Comparison of ENCODE assay signal across 10 mouse cellular contexts in the genomic region with DNA sequence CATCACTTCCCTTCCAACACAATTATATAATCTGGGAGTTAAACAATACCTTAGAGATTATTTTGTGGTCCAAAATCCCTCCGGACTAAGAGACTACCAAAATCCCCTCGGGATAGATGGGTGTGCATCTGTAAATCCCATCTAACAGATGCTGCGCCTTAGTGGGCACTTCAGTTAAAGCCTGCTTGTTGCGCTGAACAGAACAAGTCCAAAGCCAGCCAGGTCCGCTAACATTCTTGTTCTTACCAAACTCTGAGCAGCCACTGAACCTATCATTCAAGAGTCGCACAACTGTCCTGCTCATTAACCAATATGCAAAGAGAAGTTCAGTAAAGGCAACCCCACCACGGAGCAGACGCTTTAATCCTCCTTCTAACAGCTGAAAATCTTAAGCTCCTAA. TPM values are rescaled to one million over a fixed set of nuclear protein-coding genes. Genes with fewer than 3 reads are reported as not detected.
A peak's percentile ranks its signal among the peaks of the same experiment; 100 is the strongest.
DNase-seq lines count a peak whose midpoint lies in the region; ATAC-seq and TF ChIP-seq lines count a peak whose summit lies in the region.
"Had no signal": no experiment of that assay in that cellular context is flagged by ENCODE, and none has a peak within 500 bp of the region (broad histone marks: within the 10 kb centered on the region; RNA-seq: fewer than 3 reads in every experiment).

No protein-coding gene starts in this region.

- H3K36me3 ChIP-seq in erythroblast, embryonic 14.5 days (ENCODE audit: control insufficient read depth): peaks cover 19% of the 10 kb centered on the region
- peaks cover 9 to 36% of the 10 kb centered on the region in 2 experiments for H3K36me3 ChIP-seq in CH12.LX (replicated peaks in 1 of 2; ENCODE audit: control insufficient read depth in 1 of 2, insufficient read depth in 1 of 2, low read length in 1 of 2)
- H3K36me3 ChIP-seq in forebrain, postnatal 0 days (ENCODE audit: insufficient read depth): 0 out of 2 replicates have a peak, but pooled peaks cover 6% of the 10 kb centered on the region
- peaks cover 23% of the 10 kb centered on the region for H3K36me3 ChIP-seq in liver, embryonic 13.5 days

- WGBS in forebrain, postnatal 0 days: 15% methylated on average over 8 of the region's 8 CpGs
- WGBS in liver, embryonic 13.5 days (ENCODE audit: insufficient replicate concordance): 60% methylated on average over 8 of the region's 8 CpGs

- H3K4me2 ChIP-seq in CH12.LX (ENCODE audit: insufficient read depth, low read depth, poor library complexity, severe bottlenecking): peak overlapping the region; percentile 95
- peak overlapping the region; percentile 73 for H3K4me2 ChIP-seq in forebrain, postnatal 0 days (ENCODE audit: low read depth)
- H3K4me2 ChIP-seq in liver, embryonic 13.5 days: peak overlapping the region; percentile 95

- H3K4me3 ChIP-seq in erythroblast, embryonic 14.5 days (replicated peaks): peak overlapping the region; percentile 94
- peak overlapping the region; percentile 33 to 87 (median 63) for H3K4me3 ChIP-seq in CH12.LX (replicated peaks in 1 of 3; ENCODE audit: low read depth in 2 of 3, low read length in 2 of 3, poor library complexity in 1 of 3)
- peak overlapping the region; percentile 97 for H3K4me3 ChIP-seq in forebrain, postnatal 0 days (ENCODE audit: low read depth, low read length)
- H3K4me3 ChIP-seq in liver, embryonic 13.5 days (replicated peaks): peak overlapping the region; percentile 95

- no peaks in the 10 kb centered on the region for H3K27me3 ChIP-seq in erythroblast, embryonic 14.5 days (ENCODE audit: control insufficient read depth)
- H3K27me3 ChIP-seq in CH12.LX (replicated peaks): no peaks in the 10 kb centered on the region
- H3K27me3 ChIP-seq in forebrain, postnatal 0 days (ENCODE audit: insufficient read depth, low read length): no peaks in the 10 kb centered on the region
- H3K27me3 ChIP-seq in liver, embryonic 13.5 days: no peaks in the 10 kb centered on the region

- no peak overlapping the region for H3K27ac ChIP-seq in CH12.LX (ENCODE audit: insufficient read depth, low read depth)
- H3K27ac ChIP-seq in forebrain, postnatal 0 days (ENCODE audit: low read depth, low read length): peak overlapping the region; percentile 98; the same call in 1 of the 2 replicates
- 0 out of 2 replicates have a peak overlapping the region, but pooled peaks have one; percentile 86 for H3K27ac ChIP-seq in liver, embryonic 13.5 days

- DNase-seq in CH12.LX (ENCODE audit: extremely low read depth): no peak
- DNase-seq in forebrain, postnatal 0 days: no peak
- DNase-seq in liver, embryonic 13.5 days: no peak
- no peak for DNase-seq in adrenal gland, postnatal 10 days
- no peak for DNase-seq in layer of hippocampus, adult 8-10 months (ENCODE audit: low spot score in 2 of 2)
- DNase-seq: kidney, postnatal 25 days had no signal

- H3K9me3 ChIP-seq in erythroblast, embryonic 14.5 days (ENCODE audit: control insufficient read depth, low read length): peaks cover 5% of the 10 kb centered on the region; the same call in 1 of the 2 replicates
- H3K9me3 ChIP-seq in CH12.LX (replicated peaks; ENCODE audit: low read length): peaks cover 7% of the 10 kb centered on the region
- no peaks in the 10 kb centered on the region for H3K9me3 ChIP-seq in forebrain, postnatal 0 days (ENCODE audit: low read length)
- no peaks in the 10 kb centered on the region for H3K9me3 ChIP-seq in liver, embryonic 13.5 days (replicated peaks)

- H3K9ac ChIP-seq in CH12.LX (ENCODE audit: insufficient read depth, low read depth): peak overlapping the region; percentile 67; the same call in 1 of the 2 replicates
- peak overlapping the region; percentile 99 for H3K9ac ChIP-seq in forebrain, postnatal 0 days
- H3K9ac ChIP-seq in liver, embryonic 13.5 days: peak overlapping the region; percentile 93; the same call in 1 of the 2 replicates

- TF ChIP-seq EP300 in CH12.LX (IDR thresholded peaks at IDR 0.05; ENCODE audit: low read length): no peak

- no peak for TF ChIP-seq RAD21 in CH12.LX (IDR thresholded peaks at IDR 0.05; ENCODE audit: low read depth, low read length)

- no peak for TF ChIP-seq CTCF in CH12.LX (conservative IDR thresholded peaks at IDR 0.05 in 1 of 2, IDR thresholded peaks at IDR 0.05 in 1 of 2; ENCODE audit: low read depth in 2 of 2, low read length in 2 of 2)
- no peak for TF ChIP-seq CTCF in forebrain, postnatal 0 days (IDR thresholded peaks at IDR 0.05; ENCODE audit: low read depth)

- TF ChIP-seq POLR2A in CH12.LX (IDR thresholded peaks at IDR 0.05; ENCODE audit: low read depth, low read length): no peak

- no peak for ATAC-seq in erythroblast, adult 5-6 weeks (replicated peaks; ENCODE audit: low FRiP score, poor library complexity, severe bottlenecking)
- ATAC-seq in forebrain, postnatal 0 days: no peak
- no peak for ATAC-seq in liver, embryonic 13.5 days (ENCODE audit: low read depth)
- ATAC-seq in megakaryocyte progenitor cell, adult 5-6 weeks (replicated peaks; ENCODE audit: poor library complexity): no peak

- dilution Hi-C loops in CH12.LX (cut with MboI; ENCODE audit: extremely low pct_ligation_motif_present, extremely low pct_unique_long_range_greater_than_20kb, low sequenced_read_pairs): no loop called here

- in situ Hi-C loops in CH12.LX (cut with MboI; ENCODE audit: low pct_ligation_motif_present, low pct_unique_long_range_greater_than_20kb, low sequenced_read_pairs): no loop called here

- peaks cover 58% of the 10 kb centered on the region for H3K79me2 ChIP-seq in CH12.LX (replicated peaks; ENCODE audit: control insufficient read depth, extremely low read depth, insufficient read depth, poor library complexity, severe bottlenecking)

- H3K4me1 ChIP-seq in erythroblast, embryonic 14.5 days (ENCODE audit: control insufficient read depth): peaks cover 53% of the 10 kb centered on the region
- peaks cover 5 to 31% of the 10 kb centered on the region in 2 experiments; a peak in 3 of 4 replicates for H3K4me1 ChIP-seq in CH12.LX (ENCODE audit: control insufficient read depth in 1 of 2, insufficient read depth in 2 of 2)
- peaks cover 6% of the 10 kb centered on the region for H3K4me1 ChIP-seq in forebrain, postnatal 0 days (ENCODE audit: insufficient read depth)
- H3K4me1 ChIP-seq in liver, embryonic 13.5 days (replicated peaks): peaks cover 57% of the 10 kb centered on the region

RNA-seq across cellular contexts. Expression of a gene that starts 2.1 kb away (rescaled TPM):
- polyA plus RNA-seq in erythroblast, embryonic 14.5 days (2012): 5.1 and 6.4 TPM in 2 replicates
- total RNA-seq in erythroblast, adult 5-6 weeks (2015; ENCODE audit: low replicate concordance): 16.9 and 23.6 TPM in 2 replicates
- total RNA-seq in erythroblast, adult 5-6 weeks (2017; ENCODE audit: low replicate concordance): 26.0 and 34.3 TPM in 2 replicates
- 69.2 and 81.9 TPM in 2 replicates for total RNA-seq in CH12.LX (2012; rRNA removed)
- 44.6 and 54.4 TPM in 2 replicates for total RNA-seq in CH12.LX (2014; rRNA removed)
- polyA plus RNA-seq in CH12.LX (2012; ENCODE audit: insufficient read length, low read depth): 58.3 and 64.5 TPM in 2 replicates
- 324 and 329 TPM in 2 replicates for total RNA-seq in forebrain, postnatal 0 days (2014; rRNA removed)
- polyA plus RNA-seq in forebrain, postnatal 0 days (2015; fragmentation: Nextera tagmentation; extraction: Ambion mirVana): 249 TPM in 2 replicates
- polyA plus RNA-seq in liver, embryonic 13.5 days (2015; fragmentation: Nextera tagmentation; extraction: Ambion mirVana): 31.3 and 33.9 TPM in 2 replicates
- total RNA-seq in megakaryocyte progenitor cell, adult 5-6 weeks (2015): 70.9 and 74.6 TPM in 2 replicates
- 171 and 186 TPM in 2 replicates for total RNA-seq in megakaryocyte progenitor cell, adult 5-6 weeks (2017)
- 100 to 1,000 TPM; 166 to 171 TPM for total RNA-seq in adrenal gland, postnatal 10 days (2021)
- total RNA-seq in layer of hippocampus, adult 8-10 months (2022): 100 to 1,000 TPM; 470 to 533 (median 501) TPM

RNA-seq across cellular contexts. Expression of a gene that starts 13.9 kb away (rescaled TPM):
- not detected in 2 replicates for polyA plus RNA-seq in erythroblast, embryonic 14.5 days (2012)
- total RNA-seq in erythroblast, adult 5-6 weeks (2015; ENCODE audit: low replicate concordance): not detected in 2 replicates
- total RNA-seq in erythroblast, adult 5-6 weeks (2017; ENCODE audit: low replicate concordance): not detected in 2 replicates
- total RNA-seq in CH12.LX (2012; rRNA removed): not detected in 2 replicates
- total RNA-seq in CH12.LX (2014; rRNA removed): not detected in 2 replicates
- polyA plus RNA-seq in CH12.LX (2012; ENCODE audit: insufficient read length, low read depth): 30.3 and 54.1 TPM in 2 replicates
- total RNA-seq in forebrain, postnatal 0 days (2014; rRNA removed): not detected in 2 replicates
- polyA plus RNA-seq in forebrain, postnatal 0 days (2015; fragmentation: Nextera tagmentation; extraction: Ambion mirVana): not detected in 2 replicates
- not detected in 2 replicates for polyA plus RNA-seq in liver, embryonic 13.5 days (2015; fragmentation: Nextera tagmentation; extraction: Ambion mirVana)
- total RNA-seq in megakaryocyte progenitor cell, adult 5-6 weeks (2015): not detected in 2 replicates
- not detected in 2 replicates for total RNA-seq in megakaryocyte progenitor cell, adult 5-6 weeks (2017)
- 1 to 10 TPM in 1 of 2 experiments, not detected in 1; 1.2 TPM for total RNA-seq in adrenal gland, postnatal 10 days (2021)
- total RNA-seq in layer of hippocampus, adult 8-10 months (2022): 1 to 10 TPM in 1 of 4 experiments, not detected in 3; 1.6 TPM
- polyA plus RNA-seq: small intestine, adult 2 months had no signal

RNA-seq across cellular contexts. Expression of a gene that starts 15.3 kb away (rescaled TPM):
- 265 and 292 TPM in 2 replicates for polyA plus RNA-seq in erythroblast, embryonic 14.5 days (2012)
- 540 and 553 TPM in 2 replicates for total RNA-seq in erythroblast, adult 5-6 weeks (2015; ENCODE audit: low replicate concordance)
- total RNA-seq in erythroblast, adult 5-6 weeks (2017; ENCODE audit: low replicate concordance): 311 and 359 TPM in 2 replicates
- total RNA-seq in CH12.LX (2012; rRNA removed): 3,372 and 3,437 TPM in 2 replicates
- 2,694 and 3,351 TPM in 2 replicates for total RNA-seq in CH12.LX (2014; rRNA removed)
- polyA plus RNA-seq in CH12.LX (2012; ENCODE audit: insufficient read length, low read depth): 2,297 and 2,522 TPM in 2 replicates
- total RNA-seq in forebrain, postnatal 0 days (2014; rRNA removed): 1,348 and 1,517 TPM in 2 replicates
- 502 and 620 TPM in 2 replicates for polyA plus RNA-seq in forebrain, postnatal 0 days (2015; fragmentation: Nextera tagmentation; extraction: Ambion mirVana)
- polyA plus RNA-seq in liver, embryonic 13.5 days (2015; fragmentation: Nextera tagmentation; extraction: Ambion mirVana): 778 and 786 TPM in 2 replicates
- total RNA-seq in megakaryocyte progenitor cell, adult 5-6 weeks (2015): 2,101 and 2,175 TPM in 2 replicates
- 2,717 and 3,085 TPM in 2 replicates for total RNA-seq in megakaryocyte progenitor cell, adult 5-6 weeks (2017)
- 1,000 to 10,000 TPM in 1 of 2 experiments, 100 to 1,000 TPM in 1; 973 to 1,027 TPM for total RNA-seq in adrenal gland, postnatal 10 days (2021)
- 100 to 1,000 TPM; 403 to 610 (median 491) TPM for total RNA-seq in layer of hippocampus, adult 8-10 months (2022)

RNA-seq across cellular contexts. Expression of a gene that starts 34.1 kb away (rescaled TPM):
- 0.01 TPM in 1 of 2 replicates, not detected in the other for polyA plus RNA-seq in erythroblast, embryonic 14.5 days (2012)
- not detected in 2 replicates for total RNA-seq in erythroblast, adult 5-6 weeks (2015; ENCODE audit: low replicate concordance)
- not detected in 2 replicates for total RNA-seq in erythroblast, adult 5-6 weeks (2017; ENCODE audit: low replicate concordance)
- total RNA-seq in CH12.LX (2012; rRNA removed) (11.4 and 13.2 TPM in 2 replicates), CH12.LX (2014; rRNA removed) (1.9 and 2.3 TPM in 2 replicates)
- polyA plus RNA-seq in CH12.LX (2012; ENCODE audit: insufficient read length, low read depth): 14.0 and 15.9 TPM in 2 replicates
- total RNA-seq in forebrain, postnatal 0 days (2014; rRNA removed): 29.3 and 38.7 TPM in 2 replicates
- 42.5 and 62.5 TPM in 2 replicates for polyA plus RNA-seq in forebrain, postnatal 0 days (2015; fragmentation: Nextera tagmentation; extraction: Ambion mirVana)
- polyA plus RNA-seq in liver, embryonic 13.5 days (2015; fragmentation: Nextera tagmentation; extraction: Ambion mirVana): 0.20 and 0.32 TPM in 2 replicates
- total RNA-seq in megakaryocyte progenitor cell, adult 5-6 weeks (2015): not detected in 2 replicates
- total RNA-seq in megakaryocyte progenitor cell, adult 5-6 weeks (2017): 0.47 TPM in 1 of 2 replicates, not detected in the other
- total RNA-seq in adrenal gland, postnatal 10 days (2021): 1 to 10 TPM; 3.2 to 4.6 TPM
- 100 to 1,000 TPM; 308 to 331 (median 324) TPM for total RNA-seq in layer of hippocampus, adult 8-10 months (2022)

RNA-seq across cellular contexts. Expression of a gene that starts 55.6 kb away (rescaled TPM):
- 3.6 and 3.7 TPM in 2 replicates for polyA plus RNA-seq in erythroblast, embryonic 14.5 days (2012)
- 14.0 and 15.4 TPM in 2 replicates for total RNA-seq in erythroblast, adult 5-6 weeks (2015; ENCODE audit: low replicate concordance)
- total RNA-seq in erythroblast, adult 5-6 weeks (2017; ENCODE audit: low replicate concordance): 4.5 and 5.9 TPM in 2 replicates
- 23.2 and 30.2 TPM in 2 replicates for total RNA-seq in CH12.LX (2012; rRNA removed)
- total RNA-seq in CH12.LX (2014; rRNA removed): 14.0 and 14.6 TPM in 2 replicates
- 34.5 and 43.6 TPM in 2 replicates for polyA plus RNA-seq in CH12.LX (2012; ENCODE audit: insufficient read length, low read depth)
- 35.0 and 70.3 TPM in 2 replicates for total RNA-seq in forebrain, postnatal 0 days (2014; rRNA removed)
- polyA plus RNA-seq in forebrain, postnatal 0 days (2015; fragmentation: Nextera tagmentation; extraction: Ambion mirVana): 85.2 and 92.8 TPM in 2 replicates
- 13.1 and 13.7 TPM in 2 replicates for polyA plus RNA-seq in liver, embryonic 13.5 days (2015; fragmentation: Nextera tagmentation; extraction: Ambion mirVana)
- total RNA-seq in megakaryocyte progenitor cell, adult 5-6 weeks (2015): 31.0 and 31.6 TPM in 2 replicates
- total RNA-seq in megakaryocyte progenitor cell, adult 5-6 weeks (2017): 32.3 and 46.0 TPM in 2 replicates
- 10 to 100 TPM; 10.8 to 15.5 TPM for total RNA-seq in adrenal gland, postnatal 10 days (2021)
- 10 to 100 TPM; 61.9 to 71.6 (median 65.0) TPM for total RNA-seq in layer of hippocampus, adult 8-10 months (2022)
